Mouse (Mus musculus) CH12.LX (cell line): ENCODE measurements at regions not wholly inside any gene's neighbourhood (a gene's known extent, or its start where the extent isn't known, plus 50 kb on each side); places are given as distances from the start of the nearest gene placed in this dataset.

ENCODE experiments used
- CTCF ChIP-seq, 2 experiments: IDR thresholded peaks in 1 of 2; conservative IDR thresholded peaks in 1 of 2; 2 replicates each; pipeline ENCODE4 v1.5.1; 2011 to 2012; ENCODE audit warnings: low read depth in 2 of 2, low read length in 2 of 2, improper control_type of control experiment in 1 of 2, inconsistent platforms in 1 of 2, mild to moderate bottlenecking in 1 of 2, moderate library complexity in 1 of 2
- E2F4 ChIP-seq: IDR thresholded peaks from 2 replicates; pipeline ENCODE4 v1.6.1; 2011; ENCODE audit warnings: low read depth, low read length, improper control_type of control experiment; ENCODE audit not compliant: insufficient replicate concordance
- JUND ChIP-seq: conservative IDR thresholded peaks from 2 replicates; pipeline ENCODE4 v1.6.1; 2011; ENCODE audit warnings: low read depth, low read length, improper control_type of control experiment
- MAX ChIP-seq: IDR thresholded peaks from 2 replicates; pipeline ENCODE4 v1.6.1; 2011; ENCODE audit warnings: low read length, improper control_type of control experiment
- RAD21 ChIP-seq: IDR thresholded peaks from 2 replicates; pipeline ENCODE4 v1.6.1; 2011; ENCODE audit warnings: low read depth, mild to moderate bottlenecking, low read length, improper control_type of control experiment, moderate library complexity
- SMC3 ChIP-seq: IDR thresholded peaks from 2 replicates; pipeline ENCODE4 v1.6.1; 2011; ENCODE audit warnings: low read depth, low read length, improper control_type of control experiment
- TCF12 ChIP-seq: IDR thresholded peaks from 2 replicates; pipeline ENCODE4 v1.6.1; 2014; ENCODE audit warnings: low read depth, mild to moderate bottlenecking, inconsistent platforms, low read length, improper control_type of control experiment

- no peak for TF ChIP-seq RAD21
- TF ChIP-seq MAX, result no peak
- TF ChIP-seq TCF12, result no peak
- no peak for TF ChIP-seq JUND
- no peak for TF ChIP-seq E2F4
- no peak for TF ChIP-seq CTCF (conservative IDR thresholded peaks at IDR 0.05 in 1 of 2, IDR thresholded peaks at IDR 0.05 in 1 of 2; ENCODE audit: low read depth in 2 of 2, low read length in 2 of 2)
- TF ChIP-seq SMC3, result no peak
Measured at GRCm38 (mm10) chr11:18709628-18710027, 309.2 kb downstream of the Meis1 start.
